Mouse (Mus musculus): ENCODE data around the gene Cntrl.

GRCm38 (mm10) chr2:35188929-35189328 is 79.6 kb downstream of the Cntrl start:
- TF ChIP-seq TCF12 (IDR thresholded peaks at IDR 0.05; ENCODE audit: insufficient read depth, poor library complexity, severe bottlenecking) (no peak), POLR2A (IDR thresholded peaks at IDR 0.05; ENCODE audit: insufficient read length, low read depth) (no peak), USF1 (IDR thresholded peaks at IDR 0.05; ENCODE audit: low read depth) (no peak), MAX (IDR thresholded peaks at IDR 0.05; ENCODE audit: low read depth) (no peak), E2F4 (IDR thresholded peaks at IDR 0.05; ENCODE audit: insufficient read depth) (no peak), MYOG (IDR thresholded peaks at IDR 0.05; ENCODE audit: control insufficient read depth in 1 of 3, insufficient read depth in 1 of 3, insufficient read length in 2 of 3, low read depth in 2 of 3) (no peak), SRF (IDR thresholded peaks at IDR 0.05; ENCODE audit: control insufficient read depth, insufficient read length, low read depth) (no peak), REST (IDR thresholded peaks at IDR 0.05; ENCODE audit: insufficient read depth, insufficient read length) (no peak), POLR2AphosphoS2 (IDR thresholded peaks at IDR 0.05; ENCODE audit: insufficient read length, low read depth) (no peak), CEBPB (IDR thresholded peaks at IDR 0.05; ENCODE audit: insufficient read depth, poor library complexity, severe bottlenecking) (no peak), MYOD1 (IDR thresholded peaks at IDR 0.05; ENCODE audit: control insufficient read depth in 1 of 3, insufficient read length in 2 of 3, low read depth in 2 of 3) (no peak)
